In the genomic region with DNA sequence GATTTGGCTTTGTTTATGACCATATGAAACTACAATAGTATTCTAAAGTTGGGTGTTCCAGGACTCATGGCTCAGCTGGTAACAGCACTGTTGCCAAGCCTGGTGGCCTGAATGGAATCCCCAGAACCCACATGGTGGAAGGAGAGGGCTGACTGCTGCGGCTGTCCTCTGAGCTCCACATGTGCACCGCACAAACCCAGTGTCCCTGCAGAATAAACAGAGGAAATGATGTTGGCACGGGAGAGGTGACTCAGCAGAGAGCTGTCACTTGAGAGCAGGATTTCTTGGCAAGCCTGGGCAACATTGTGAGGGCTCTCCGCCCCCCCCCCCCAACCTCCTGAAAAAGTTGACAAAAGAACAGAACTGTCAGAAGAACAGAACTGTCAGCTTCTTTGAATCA, we compare ENCODE assay signal across 9 mouse cellular contexts. TPM values are rescaled to one million over a fixed set of nuclear protein-coding genes. Genes with fewer than 3 reads are reported as not detected.
DNase-seq lines count a peak whose midpoint lies in the region; ATAC-seq lines count a peak whose summit lies in the region.
"Had no signal": no experiment of that assay in that cellular context is flagged by ENCODE, and none has a peak within 500 bp of the region (broad histone marks: within the 10 kb centered on the region; RNA-seq: fewer than 3 reads in every experiment).

No protein-coding gene starts in this region.

- no peaks in the 10 kb centered on the region for H3K9me3 ChIP-seq in embryonic facial prominence, embryonic 13.5 days
- H3K9me3 ChIP-seq in embryonic facial prominence, embryonic 10.5 days = no peaks in the 10 kb centered on the region

- peaks cover 4% of the 10 kb centered on the region for H3K4me1 ChIP-seq in embryonic facial prominence, embryonic 13.5 days
- H3K4me1 ChIP-seq in embryonic facial prominence, embryonic 10.5 days = peaks cover 7% of the 10 kb centered on the region; the same call in 1 of the 2 replicates

- 45% methylated on average over 4 of the region's 4 CpGs for WGBS in embryonic facial prominence, embryonic 13.5 days
- 57% methylated on average over 4 of the region's 4 CpGs for WGBS in embryonic facial prominence, embryonic 10.5 days
- 2% methylated on average over 4 of the region's 4 CpGs for WGBS in macrophage (ENCODE audit: missing documents)

- H3K9ac ChIP-seq in embryonic facial prominence, embryonic 13.5 days = no peak overlapping the region
- H3K9ac ChIP-seq: liver, embryonic 14.5 days had no signal

- peaks cover 99% of the 10 kb centered on the region for H3K79me2 ChIP-seq in macrophage (ENCODE audit: inconsistent target)

- intact Hi-C loops in heart, postnatal 36 days (cut with DNase I) = no loop called here

- peaks cover 3% of the 10 kb centered on the region for H3K36me3 ChIP-seq in embryonic facial prominence, embryonic 13.5 days
- H3K36me3 ChIP-seq in embryonic facial prominence, embryonic 10.5 days (replicated peaks) = peaks cover 15% of the 10 kb centered on the region
- peaks cover 9% of the 10 kb centered on the region; the same call in 1 of the 2 replicates for H3K36me3 ChIP-seq in macrophage (ENCODE audit: inconsistent target)

- no peak overlapping the region for H3K4me3 ChIP-seq in embryonic facial prominence, embryonic 13.5 days
- H3K4me3 ChIP-seq in embryonic facial prominence, embryonic 10.5 days = no peak overlapping the region
- H3K4me3 ChIP-seq in macrophage (ENCODE audit: inconsistent target) = no peak overlapping the region

- no peak for DNase-seq in embryonic facial prominence, embryonic 10.5 days (ENCODE audit: low spot score)
- DNase-seq in urinary bladder, adult 18-20 months (ENCODE audit: low spot score in 2 of 2) = peak; percentile 10 to 40
- DNase-seq in urinary bladder, postnatal 4 days (ENCODE audit: low spot score in 2 of 2) = no peak
- peak; percentile 39 to 46 for DNase-seq in heart, postnatal 36 days
- no peak for DNase-seq in testis, postnatal 14 days (ENCODE audit: low spot score)
- DNase-seq in cerebellum, postnatal 4 days (ENCODE audit: low spot score in 2 of 2) = no peak

- H3K4me2 ChIP-seq in embryonic facial prominence, embryonic 13.5 days = no peak overlapping the region

- no peak for ATAC-seq in embryonic facial prominence, embryonic 13.5 days (ENCODE audit: insufficient number of reproducible peaks, insufficient read depth, low FRiP score, low TSS enrichment, low read depth)

- no peaks in the 10 kb centered on the region for H3K27me3 ChIP-seq in embryonic facial prominence, embryonic 13.5 days
- H3K27me3 ChIP-seq in embryonic facial prominence, embryonic 10.5 days (replicated peaks; ENCODE audit: low read depth, poor library complexity, severe bottlenecking) = no peaks in the 10 kb centered on the region

- peak overlapping the region; percentile 7; the same call in 1 of the 2 replicates for H3K27ac ChIP-seq in embryonic facial prominence, embryonic 13.5 days
- no peak overlapping the region for H3K27ac ChIP-seq in embryonic facial prominence, embryonic 10.5 days (replicated peaks)
- peak overlapping the region; percentile 28; the same call in 1 of the 2 replicates for H3K27ac ChIP-seq in macrophage
- H3K27ac ChIP-seq: liver, embryonic 14.5 days had no signal

RNA-seq across cellular contexts. Expression of gene Eya3, which starts 14.1 kb away (rescaled TPM):
- polyA plus RNA-seq in embryonic facial prominence, embryonic 13.5 days (2015; fragmentation: Nextera tagmentation; extraction: Ambion mirVana) = 32.6 and 34.2 TPM in 2 replicates
- polyA plus RNA-seq in embryonic facial prominence, embryonic 10.5 days (2016; fragmentation: Nextera tagmentation; extraction: Ambion mirVana) = 36.2 and 39.9 TPM in 2 replicates
- 10 to 100 TPM; 28.2 to 35.0 TPM for total RNA-seq in heart, postnatal 36 days (2021)
- 100 to 1,000 TPM in 5 of 26 experiments, 10 to 100 TPM in 21; 37.9 to 115 (median 78.3) TPM for total RNA-seq in macrophage (2018; cell fraction: chromatin; rRNA removed)
- total RNA-seq in macrophage (2018; cell fraction: cytosol; rRNA removed) = 10 to 100 TPM; 26.3 to 45.4 (median 36.3) TPM
- 10 to 100 TPM; 30.6 to 83.4 (median 48.7) TPM for total RNA-seq in macrophage (2018; cell fraction: nucleus; rRNA removed)
- polyA plus RNA-seq in macrophage (2018) = 29.7 to 70.2 TPM (median 32.1 TPM) in 3 replicates

Comparison
In these comparisons a context has a peak if more than half of its experiments do, and no peak if none do; other contexts are left out.
1. DNase-seq: peak in urinary bladder, adult 18-20 months (2 of 2) and heart, postnatal 36 days (2 of 2); none in embryonic facial prominence, embryonic 10.5 days (single experiment), urinary bladder, postnatal 4 days (0 of 2), testis, postnatal 14 days (single experiment) and cerebellum, postnatal 4 days (0 of 2).